Mouse (Mus musculus): ENCODE results near the gene Bnc2.

- no peak for TF ChIP-seq CTCF (IDR thresholded peaks at IDR 0.05; ENCODE audit: borderline replicate concordance, control insufficient read depth, extremely low read depth, insufficient read depth, low read length, poor library complexity)
- no peak for TF ChIP-seq POLR2A (IDR thresholded peaks at IDR 0.05; ENCODE audit: control insufficient read depth, extremely low read depth, insufficient read depth, low read length, poor library complexity)
Observed at GRCm38 (mm10) chr4:84452642-84453041, 222.4 kb downstream of the Bnc2 start.

Measured in thymus, adult 2 months (tissue).